Mouse (Mus musculus) natural killer cell, adult 2 months (primary cell): ENCODE measurements at regions not wholly inside any gene's neighbourhood (a gene's known extent, or its start where the extent isn't known, plus 50 kb on each side); places are given as distances from the start of the nearest gene placed in this dataset.
"Not testable (repeated sequence)": the region's sequence is repeated elsewhere in the genome, so short reads cannot be mapped to it uniquely, and the experiment has no call there.

Experiments
- DNase-seq, 2 experiments: peaks; one replicate each; pipeline ENCODE4 v3.0.0; 2022; ENCODE audit warnings: low spot score in 2 of 2

DNA sequence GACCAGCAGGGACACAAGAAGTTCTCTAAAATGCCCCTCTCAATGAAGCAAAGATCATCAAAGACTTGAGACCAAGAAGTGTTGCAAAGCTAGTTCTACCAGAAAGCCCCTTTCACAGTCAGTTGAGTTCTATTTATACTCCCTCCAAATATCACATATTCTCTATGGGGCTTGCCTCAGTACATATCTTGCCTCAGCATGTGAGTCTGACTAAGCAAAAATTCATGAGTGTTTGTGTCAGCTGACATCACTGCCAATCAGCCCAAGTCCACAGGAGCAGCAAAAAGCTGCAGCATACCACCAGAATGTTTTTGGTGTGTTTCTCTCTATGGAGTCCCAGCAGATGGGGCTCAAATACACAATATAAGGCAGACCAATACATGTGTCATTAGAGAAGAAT is 631.6 kb downstream of the Rpia start:
- no peak for DNase-seq

DNA sequence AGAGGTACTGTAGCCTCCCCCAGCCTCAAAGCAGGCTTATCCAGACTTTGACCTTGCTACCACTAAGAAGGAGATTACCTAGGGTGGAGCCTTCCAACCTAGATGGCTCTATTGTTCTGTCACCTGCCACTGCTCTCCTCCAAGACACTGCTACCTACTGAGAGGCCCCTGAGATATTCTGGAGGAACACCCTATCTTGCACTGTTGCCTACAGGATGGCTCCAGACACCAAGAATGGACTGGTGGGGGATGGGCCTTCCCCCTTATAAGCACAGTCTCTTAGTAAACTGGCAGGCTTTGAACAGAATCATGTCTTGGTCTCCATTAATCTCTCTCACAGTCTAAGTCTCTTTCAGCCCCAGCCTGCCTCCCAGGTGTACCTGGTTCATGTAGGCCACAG is 636.3 kb downstream of the Rpia start:
- DNase-seq: not testable (repeated sequence)

DNA sequence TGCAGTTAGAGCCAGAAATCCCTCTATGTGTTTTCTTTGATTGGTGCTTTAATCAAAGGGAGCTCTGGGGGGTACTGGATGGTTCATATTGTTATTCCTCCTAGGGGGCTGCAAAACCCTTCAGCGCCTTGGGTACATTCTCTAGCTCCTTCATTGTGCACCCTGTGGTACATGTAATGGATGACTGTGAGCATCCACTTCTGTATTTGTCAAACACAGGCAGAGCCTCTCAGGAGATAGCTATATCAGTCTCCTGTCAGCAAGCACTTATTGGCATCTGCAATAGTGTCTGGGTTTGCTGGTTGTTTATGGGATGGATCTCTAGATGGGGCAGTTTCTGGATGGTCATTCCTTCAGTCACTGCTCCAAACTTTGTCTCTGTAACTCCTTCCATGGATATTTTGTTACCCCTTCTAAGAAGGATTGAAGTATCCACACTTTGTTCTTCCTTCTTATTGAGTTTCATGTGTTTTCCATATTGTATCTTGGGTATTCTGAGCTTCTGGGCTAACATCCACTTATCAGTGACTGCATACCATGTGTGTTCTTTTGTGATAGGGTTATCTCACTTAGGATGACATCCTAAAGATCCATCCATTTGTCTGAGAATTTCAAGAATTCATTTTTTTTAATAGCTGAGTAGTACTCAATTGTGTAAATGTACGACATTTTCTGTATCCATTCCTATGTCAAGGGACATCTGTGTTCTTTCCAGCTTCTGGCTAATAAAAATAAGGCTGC is 640.8 kb downstream of the Rpia start:
- DNase-seq: not testable (repeated sequence)

DNA sequence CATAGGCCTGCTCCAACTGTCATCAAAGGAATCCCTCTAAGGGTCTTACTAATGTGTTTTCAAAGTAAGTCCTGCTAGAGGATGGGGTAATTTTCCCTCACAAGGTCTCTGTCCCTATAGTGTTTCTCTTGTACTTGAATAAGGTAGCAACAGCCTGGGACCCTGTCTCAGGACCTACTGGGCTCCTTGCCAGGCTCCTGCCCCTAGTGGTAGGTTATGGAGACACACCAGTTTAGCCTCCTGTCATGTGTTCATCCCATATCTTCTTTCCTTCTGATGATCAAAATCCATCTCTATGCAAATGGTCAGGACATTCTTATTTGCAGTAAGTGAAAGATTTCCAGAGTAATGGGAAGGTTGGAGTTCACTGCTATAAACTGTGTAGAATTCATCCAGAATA is 645.0 kb downstream of the Rpia start:
- no peak for DNase-seq

DNA sequence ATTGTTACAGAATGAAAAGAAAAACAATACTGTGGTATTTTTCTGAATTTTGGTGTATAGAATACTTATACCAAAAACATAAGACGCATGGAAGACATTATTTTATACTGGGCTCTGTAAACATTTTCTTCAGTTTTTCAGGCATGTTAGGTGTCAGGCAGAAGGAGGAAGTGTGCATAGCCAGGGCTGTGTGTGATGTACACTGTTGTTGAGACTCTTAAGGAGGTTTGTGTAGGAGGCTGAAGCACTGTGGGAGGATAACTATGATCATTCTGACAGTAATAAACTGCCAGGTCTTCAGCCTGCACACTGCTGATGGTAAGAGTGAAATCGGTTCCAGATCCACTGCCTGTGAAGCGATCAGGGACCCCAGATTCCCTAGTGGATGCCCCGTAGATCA is 648.7 kb downstream of the Rpia start:
- not testable (repeated sequence) for DNase-seq

DNA sequence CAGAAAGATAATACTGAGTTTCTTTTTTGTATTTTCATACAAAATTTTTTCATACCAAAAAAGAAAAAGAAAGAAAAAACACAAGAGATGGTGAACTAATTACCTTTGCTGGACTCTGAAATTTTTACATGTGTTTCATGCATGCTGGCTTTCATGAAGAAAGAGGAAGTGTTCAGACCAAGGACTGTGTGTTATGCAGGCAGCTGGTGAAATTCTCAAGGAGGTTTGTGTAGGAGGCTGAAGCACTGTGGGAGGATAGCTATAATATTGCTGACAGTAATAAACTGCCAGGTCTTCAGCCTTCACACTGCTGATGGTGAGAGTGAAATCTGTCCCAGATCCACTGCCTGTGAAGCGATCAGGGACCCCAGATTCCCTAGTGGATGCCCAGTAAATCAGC is 675.2 kb downstream of the Rpia start:
- no peak for DNase-seq

DNA sequence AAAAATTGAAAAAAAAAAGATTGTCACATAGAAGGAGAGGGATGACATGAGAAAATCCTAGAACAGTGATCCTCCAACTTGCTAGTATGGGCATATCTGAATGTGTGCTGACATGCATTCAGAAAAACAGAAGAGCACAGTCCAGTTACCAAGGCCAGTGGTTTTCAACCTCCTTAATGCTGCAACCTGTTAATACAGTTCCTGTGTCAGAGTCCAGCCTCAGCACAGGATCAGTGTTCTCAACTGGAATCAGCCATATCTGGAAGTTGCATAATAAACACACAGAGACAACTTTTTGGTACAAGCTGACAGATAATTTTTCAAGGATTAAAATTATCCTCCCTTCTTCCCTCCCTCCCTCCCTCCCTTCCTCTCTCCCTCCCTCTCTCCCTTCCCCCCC is 680.1 kb downstream of the Rpia start:
- no peak for DNase-seq

DNA sequence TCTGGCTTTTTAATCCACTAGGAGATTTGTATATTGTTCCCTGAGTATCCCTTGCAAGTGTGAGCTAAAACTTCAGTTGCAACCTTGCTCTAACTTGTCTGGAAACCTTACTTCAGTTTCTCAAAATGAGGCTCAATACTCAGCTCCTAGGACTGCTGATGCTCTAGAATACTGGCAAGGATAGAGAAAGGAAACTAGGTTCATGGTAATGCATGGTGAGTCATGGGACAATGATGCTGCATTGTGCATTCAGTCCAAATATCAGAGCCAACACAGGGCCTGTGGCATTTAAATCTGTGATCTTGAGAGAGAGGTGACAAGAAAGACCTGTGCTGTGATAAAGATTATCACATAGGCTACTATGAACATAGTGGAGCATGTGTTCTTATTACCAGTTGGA is 682.6 kb downstream of the Rpia start:
- DNase-seq: not testable (repeated sequence)

DNA sequence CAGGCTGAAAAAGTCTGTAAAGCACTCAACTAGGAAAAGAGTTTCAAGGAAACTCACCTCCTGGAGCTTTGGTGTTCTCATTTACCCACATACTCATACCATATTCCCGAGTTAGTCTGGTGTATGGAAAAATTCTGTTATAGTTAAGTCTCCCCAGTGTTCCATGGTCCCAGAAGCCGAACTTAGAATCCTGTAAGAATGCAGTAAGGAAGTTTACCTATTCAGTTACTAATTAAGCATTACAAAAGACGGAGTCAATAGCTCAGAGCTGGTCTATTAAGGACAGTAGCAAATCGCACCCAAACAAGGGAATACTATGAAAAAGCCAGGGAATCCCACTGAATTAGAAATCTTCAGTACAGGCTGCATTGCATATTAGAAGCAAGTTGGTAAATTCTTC is 688.3 kb downstream of the Rpia start:
- no peak for DNase-seq

DNA sequence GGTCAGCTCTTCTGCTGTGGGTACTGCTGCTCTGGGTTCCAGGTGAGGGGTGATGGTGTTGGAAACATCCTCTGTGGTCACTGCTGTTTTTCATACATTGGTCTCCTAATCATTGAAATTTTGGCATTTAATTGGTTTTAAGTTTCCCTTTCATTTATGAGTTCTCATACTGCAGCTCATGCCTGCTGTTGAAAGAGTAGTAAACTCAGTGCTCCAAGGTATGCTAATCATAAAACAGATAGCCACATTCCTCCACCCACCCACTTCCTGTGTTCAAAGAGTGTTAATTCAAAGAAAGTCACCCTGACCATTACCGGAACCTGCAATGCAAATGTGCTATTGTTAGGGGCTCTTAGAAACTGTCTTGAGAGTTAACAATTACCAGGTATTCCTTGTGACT is 688.9 kb downstream of the Rpia start:
- DNase-seq: peak; percentile 5 to 8

DNA sequence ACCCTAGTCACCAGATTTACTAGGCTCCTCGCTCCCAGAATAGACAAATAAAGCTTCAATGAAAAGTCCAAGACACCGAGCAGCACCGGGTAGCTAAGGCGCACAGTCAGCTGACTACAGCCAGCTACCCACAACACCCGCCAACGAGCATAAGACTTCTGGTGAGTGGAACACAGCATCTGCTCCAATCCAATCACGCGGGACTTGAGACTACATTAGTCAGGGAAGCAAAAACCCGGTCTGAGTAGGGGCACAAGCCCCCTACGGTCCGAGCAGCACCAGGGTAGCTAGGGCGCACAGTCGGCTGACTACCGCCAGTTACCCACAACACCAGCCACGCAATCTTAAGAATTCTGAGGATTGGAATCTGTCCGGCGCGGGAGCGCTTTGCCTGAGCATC is 704.0 kb downstream of the Rpia start:
- DNase-seq: no peak

DNA sequence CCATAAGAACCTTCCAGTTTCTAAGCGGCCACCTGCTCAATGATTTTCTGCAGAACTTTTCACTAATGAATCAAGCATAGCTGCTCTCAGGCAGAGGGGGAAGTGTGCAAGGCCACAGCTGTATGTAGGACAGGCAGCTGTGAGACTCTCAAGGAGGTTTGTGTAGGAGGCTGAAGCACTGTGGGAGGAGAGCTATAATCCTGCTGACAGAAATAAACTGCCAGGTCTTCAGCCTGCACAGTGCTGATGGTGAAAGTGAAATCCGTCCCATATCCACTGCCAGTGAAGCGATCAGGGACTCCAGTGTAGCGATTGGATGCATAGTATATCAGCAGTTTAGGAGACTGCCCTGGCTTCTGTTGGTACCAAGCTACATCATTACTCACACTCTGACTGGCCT is 718.2 kb downstream of the Rpia start:
- DNase-seq: no peak

DNA sequence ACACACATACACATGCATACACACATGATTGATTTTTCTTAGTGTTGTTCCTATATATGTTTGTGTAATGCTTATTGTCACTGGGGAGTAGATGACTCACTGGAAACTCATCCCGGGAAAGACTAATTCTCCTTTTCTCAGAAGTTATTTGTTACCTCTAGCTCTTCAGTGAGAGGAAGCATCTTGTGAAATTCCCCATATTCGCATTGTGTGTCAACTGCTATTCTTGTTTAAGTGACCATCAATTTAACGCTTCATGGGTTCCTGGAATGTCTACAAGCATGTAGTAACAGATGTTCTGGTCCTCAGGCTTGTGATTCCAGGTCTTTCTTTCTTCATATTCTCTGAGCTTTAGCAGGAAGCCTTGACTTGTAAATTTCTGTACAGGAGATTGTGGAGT is 720.0 kb downstream of the Rpia start:
- no peak for DNase-seq

DNA sequence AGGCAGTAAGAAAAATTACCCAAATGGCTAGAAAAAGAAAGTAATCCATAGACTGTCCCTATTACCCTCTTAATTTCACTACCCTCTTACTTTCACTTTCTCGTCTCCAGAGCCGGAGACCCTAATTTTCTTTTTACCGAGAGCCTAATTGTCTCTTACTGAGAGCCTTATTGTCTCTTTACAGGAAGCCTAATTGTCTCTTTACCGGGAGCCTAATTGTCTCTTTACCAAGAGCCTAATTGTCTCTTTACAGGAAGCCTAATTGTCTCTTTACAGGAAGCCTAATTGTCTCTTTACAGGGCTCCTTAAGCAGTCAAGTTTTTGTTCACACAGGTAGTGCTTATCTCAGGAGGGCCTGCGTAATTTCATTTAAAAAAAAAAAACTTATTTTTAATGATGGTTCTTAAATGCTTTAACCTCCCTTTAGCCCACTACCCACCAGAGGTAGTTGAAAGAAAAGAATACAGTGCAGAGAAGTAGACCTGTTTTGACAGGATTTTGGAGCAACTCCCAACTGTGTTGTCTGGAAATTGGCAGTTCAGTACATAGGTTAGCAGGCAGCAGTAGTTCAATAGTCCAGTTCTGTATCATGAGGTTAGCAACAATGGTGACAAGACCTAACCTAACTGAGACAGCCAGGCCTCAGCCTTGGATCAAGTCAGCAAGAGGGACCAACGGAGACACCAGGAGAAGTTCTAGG is 724.2 kb downstream of the Rpia start:
- no peak for DNase-seq

DNA sequence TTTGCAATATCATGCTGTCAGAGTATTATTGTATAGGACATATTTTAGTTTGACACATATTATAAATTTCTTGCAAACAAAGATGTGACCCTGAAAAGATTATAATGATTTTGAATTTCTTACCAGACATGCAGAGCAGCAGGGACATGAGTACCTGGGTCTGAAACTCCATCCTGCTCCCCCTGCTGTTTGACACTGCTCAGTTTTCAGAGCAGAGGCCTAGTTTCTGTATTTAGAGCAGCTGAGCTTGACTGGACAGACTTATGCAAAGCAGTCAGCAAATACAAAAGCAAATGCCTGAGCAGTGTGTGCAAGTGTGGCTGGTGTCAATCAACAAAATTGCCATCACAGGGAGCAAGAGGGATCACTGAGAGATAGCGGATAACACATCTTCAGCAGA is 733.0 kb downstream of the Rpia start:
- peak in 1 of 2 experiments; percentile 8 for DNase-seq

DNA sequence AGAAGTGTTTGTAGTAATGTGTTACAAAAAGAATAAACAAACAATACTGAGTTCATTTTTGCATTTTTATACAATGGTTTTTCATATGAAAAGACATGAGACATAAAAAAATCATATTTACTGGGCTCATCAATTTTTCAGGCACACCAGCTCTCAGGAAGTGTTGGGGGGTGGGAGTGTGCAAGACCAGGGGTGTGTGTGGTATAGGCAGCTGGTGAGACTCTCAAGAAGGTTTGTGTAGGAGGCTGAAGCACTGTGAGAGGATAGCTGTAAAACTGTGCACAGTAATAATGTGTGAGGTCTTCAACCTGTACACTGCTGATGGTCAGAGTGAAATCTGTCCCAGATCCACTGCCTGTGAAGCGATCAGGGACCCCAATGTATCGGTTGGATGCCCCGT is 733.7 kb downstream of the Rpia start:
- no peak for DNase-seq

DNA sequence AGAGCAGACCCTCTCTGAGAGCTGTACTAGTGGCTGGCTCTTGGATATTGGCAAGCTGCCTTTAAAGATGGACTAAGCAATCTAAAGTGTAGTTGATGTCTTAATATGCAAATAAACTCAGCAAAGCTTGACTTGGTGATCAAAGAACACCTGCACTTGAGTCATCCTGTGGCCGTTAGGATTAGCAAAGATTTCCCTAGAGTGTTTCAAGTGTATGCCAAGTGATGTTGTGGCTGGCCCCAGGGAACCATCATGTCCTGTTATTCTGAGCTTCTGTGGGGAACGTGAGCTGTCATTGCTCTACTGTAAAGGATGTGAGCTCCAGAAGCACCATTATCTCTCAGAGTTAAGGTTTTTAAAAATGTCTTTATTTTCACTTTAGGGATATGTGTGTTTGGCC is 751.1 kb downstream of the Rpia start:
- peak in 1 of 2 experiments; percentile 26 for DNase-seq

DNA sequence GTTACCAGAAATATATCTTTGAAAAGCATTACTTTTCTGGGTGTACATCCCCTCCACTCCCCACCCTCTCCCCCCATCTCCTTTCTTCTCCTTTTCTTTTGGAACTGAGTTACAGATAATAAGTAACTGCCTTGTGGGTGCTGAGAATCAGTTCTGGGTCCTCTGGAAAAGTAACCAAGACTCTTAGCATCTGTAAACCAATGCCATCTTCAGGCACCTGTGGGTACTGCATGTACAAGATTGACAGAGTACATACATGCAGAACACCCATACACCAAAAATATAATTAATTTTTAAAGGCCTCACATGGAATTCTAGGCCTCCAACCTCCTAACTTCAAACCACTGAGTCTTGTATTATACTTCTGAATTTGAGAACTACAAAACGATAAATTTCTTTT is 758.4 kb downstream of the Rpia start:
- no peak for DNase-seq

DNA sequence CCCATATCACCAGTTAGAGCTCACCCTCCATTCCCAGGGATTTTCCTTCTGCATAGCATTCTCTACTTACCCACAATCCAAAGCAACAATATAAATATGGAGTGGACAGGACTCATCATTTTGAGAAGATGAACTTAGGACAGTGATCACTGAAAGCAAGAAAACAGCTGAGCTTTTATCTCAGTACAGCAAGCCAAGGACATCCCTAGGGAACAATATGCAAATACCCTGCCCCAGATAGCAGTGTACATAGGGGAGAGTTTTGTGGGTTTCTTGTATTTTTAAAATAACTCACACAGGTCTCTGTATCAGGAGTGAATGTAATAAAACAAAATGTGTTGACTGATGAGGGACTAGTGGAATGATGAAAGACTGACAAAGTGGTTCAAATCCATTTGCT is 780.5 kb downstream of the Rpia start:
- no peak for DNase-seq
